Mouse (Mus musculus) granulocyte monocyte progenitor cell, adult 5-6 weeks (primary cell): Measurements from ENCODE around the gene Ttc4. TPM values are rescaled to one million over a fixed set of nuclear protein-coding genes. Genes with fewer than 3 reads are reported as not detected.

ENCODE experiments used
- ATAC-seq: replicated peaks from 2 replicates; pipeline ENCODE4 v1.8.0; 2016; ENCODE audit warnings: mild to moderate bottlenecking, moderate TSS enrichment, inconsistent platforms; ENCODE audit not compliant: poor library complexity, severe bottlenecking
- total RNA-seq, 2 experiments: library from RNA; stranded (forward) in 1 of 2; stranded (reverse) in 1 of 2; fragments of 200-712, 200-1000 nt in 1 of 2; fragments of >200 nt in 1 of 2; fragmentation: Nextera tagmentation in 1 of 2; gene quantifications; 2 replicates each; pipeline ENCODE4 v1.2.3; 2014 to 2017

Ttc4 gene
- total RNA-seq, 2 experiments from 2014 or later = 31.5 to 32.9 TPM

GRCm38 (mm10) chr4:106653051-106653450 lies 25.7 kb downstream of the Ttc4 start:
- ATAC-seq = no peak

- no peak for ATAC-seq
Observed at GRCm38 (mm10) chr4:106652546-106652945, 26.2 kb downstream of the Ttc4 start.

GRCm38 (mm10) chr4:106650833-106651527 lies 27.8 kb downstream of the Ttc4 start, which contains the start of gene Pars2:
TSS of gene Pars2 (plus strand) at chr4:106651069.
- ATAC-seq = peak; percentile 98

GRCm38 (mm10) chr4:106647137-106647536 lies 31.6 kb downstream of the Ttc4 start:
- ATAC-seq = no peak

- ATAC-seq = no peak
Observed at GRCm38 (mm10) chr4:106645797-106646196, 32.9 kb downstream of the Ttc4 start.

GRCm38 (mm10) chr4:106644218-106644610 lies 34.5 kb downstream of the Ttc4 start:
- no peak for ATAC-seq

GRCm38 (mm10) chr4:106643483-106644217 lies 35.1 kb downstream of the Ttc4 start:
- no peak for ATAC-seq

- no peak for ATAC-seq
Observed at GRCm38 (mm10) chr4:106634086-106634479, 44.7 kb downstream of the Ttc4 start.

GRCm38 (mm10) chr4:106633281-106634085 lies 45.3 kb downstream of the Ttc4 start:
- no peak for ATAC-seq

- no peak for ATAC-seq
Observed at GRCm38 (mm10) chr4:106632313-106632712, 46.4 kb downstream of the Ttc4 start.

- peak; percentile 58; the same call in 1 of the 2 replicates for ATAC-seq
Observed at GRCm38 (mm10) chr4:106630333-106631220, 48.2 kb downstream of the Ttc4 start.

- no peak for ATAC-seq
Observed at GRCm38 (mm10) chr4:106629374-106629773, 49.4 kb downstream of the Ttc4 start.

GRCm38 (mm10) chr4:106628650-106629360 lies 49.9 kb downstream of the Ttc4 start:
- ATAC-seq = no peak

GRCm38 (mm10) chr4:106627809-106628208 lies 50.9 kb downstream of the Ttc4 start:
- ATAC-seq = no peak

GRCm38 (mm10) chr4:106624271-106624670 lies 54.5 kb downstream of the Ttc4 start:
- ATAC-seq = no peak

GRCm38 (mm10) chr4:106622712-106623111 lies 56.0 kb downstream of the Ttc4 start:
- ATAC-seq = no peak

- ATAC-seq = no peak
Observed at GRCm38 (mm10) chr4:106622030-106622493, 56.7 kb downstream of the Ttc4 start, which contains the start of gene Ttc22. TSS of gene Ttc22 (plus strand) at chr4:106622432.

GRCm38 (mm10) chr4:106621428-106621827 lies 57.3 kb downstream of the Ttc4 start:
- no peak for ATAC-seq

- ATAC-seq = no peak
Observed at GRCm38 (mm10) chr4:106618898-106619297, 59.8 kb downstream of the Ttc4 start.
